Mouse (Mus musculus) bone marrow, adult 2 months (tissue): ENCODE data around the gene Vmn1r193.

Experiments used
- CTCF ChIP-seq: fragments of 200-500 bp; IDR thresholded peaks from 2 replicates; pipeline ENCODE4 v1.5.1; 2011; ENCODE audit warnings: low read length, control low read depth; ENCODE audit not compliant: control insufficient read depth, insufficient read depth
- POLR2A ChIP-seq: fragments of 200-500 bp; IDR thresholded peaks from 2 replicates; pipeline ENCODE4 v1.6.1; 2011; ENCODE audit warnings: low read depth, mild to moderate bottlenecking, control low read depth, low read length, borderline replicate concordance; ENCODE audit not compliant: control insufficient read depth

GRCm38 (mm10) chr13:22168416-22168815 lies 54.5 kb downstream of the Vmn1r193 start:
- TF ChIP-seq CTCF = no peak
- TF ChIP-seq POLR2A = no peak
